Mouse (Mus musculus) cerebellum, adult 9-10 months (tissue): ENCODE results near the gene Mpp6.

Experiments
- DNase-seq: peaks from one replicate; pipeline ENCODE4 v3.0.0; 2022

The Mpp6 gene

GRCm38 (mm10) chr6:50109757-50110378 lies at the start of gene Mpp6:
Mpp6 (plus strand) TSS chr6:50110241.
- DNase-seq: peak; percentile 80

- no peak for DNase-seq
These were observed 43.9 kb upstream of the Mpp6 start for GRCm38 (mm10) chr6:50066172-50066571.

- no peak for DNase-seq
These were observed 41.6 kb upstream of the Mpp6 start for GRCm38 (mm10) chr6:50068490-50068889.

GRCm38 (mm10) chr6:50075248-50075647 lies 34.8 kb upstream of the Mpp6 start:
- DNase-seq: no peak

GRCm38 (mm10) chr6:50076473-50076872 lies 33.6 kb upstream of the Mpp6 start:
- no peak for DNase-seq

- DNase-seq: no peak
These were observed 29.6 kb upstream of the Mpp6 start for GRCm38 (mm10) chr6:50080431-50080830.

- no peak for DNase-seq
These were observed 24.8 kb upstream of the Mpp6 start for GRCm38 (mm10) chr6:50085206-50085605.

- DNase-seq: no peak
These were observed 20.7 kb upstream of the Mpp6 start for GRCm38 (mm10) chr6:50089333-50089732.

- DNase-seq: no peak
These were observed 19.8 kb upstream of the Mpp6 start for GRCm38 (mm10) chr6:50090221-50090620.

GRCm38 (mm10) chr6:50091462-50092154 lies 18.4 kb upstream of the Mpp6 start:
- DNase-seq: no peak

GRCm38 (mm10) chr6:50109201-50109756 lies 762 bp upstream of the Mpp6 start:
- DNase-seq: peak; percentile 32

GRCm38 (mm10) chr6:50110379-50110941 lies 419 bp downstream of the Mpp6 start:
- DNase-seq: peak; percentile 56

GRCm38 (mm10) chr6:50111111-50111655 lies 1.1 kb downstream of the Mpp6 start:
- DNase-seq: peak; percentile 31

- peak; percentile 88 for DNase-seq
These were observed 2.7 kb downstream of the Mpp6 start for GRCm38 (mm10) chr6:50112775-50113174.

- no peak for DNase-seq
These were observed 4.2 kb downstream of the Mpp6 start for GRCm38 (mm10) chr6:50114280-50114679.

GRCm38 (mm10) chr6:50120931-50121330 lies 10.9 kb downstream of the Mpp6 start:
- no peak for DNase-seq

- DNase-seq: no peak
These were observed 12.8 kb downstream of the Mpp6 start for GRCm38 (mm10) chr6:50122835-50123234.

GRCm38 (mm10) chr6:50124197-50124596 lies 14.2 kb downstream of the Mpp6 start:
- no peak for DNase-seq

- no peak for DNase-seq
These were observed 16.3 kb downstream of the Mpp6 start for GRCm38 (mm10) chr6:50126331-50126730.

GRCm38 (mm10) chr6:50127536-50127935 lies 17.5 kb downstream of the Mpp6 start:
- no peak for DNase-seq

- DNase-seq: no peak
These were observed 27.6 kb downstream of the Mpp6 start for GRCm38 (mm10) chr6:50137651-50138050.

- no peak for DNase-seq
These were observed 29.5 kb downstream of the Mpp6 start for GRCm38 (mm10) chr6:50139526-50139925.

- DNase-seq: no peak
These were observed 36.1 kb downstream of the Mpp6 start for GRCm38 (mm10) chr6:50146158-50146557.

GRCm38 (mm10) chr6:50149378-50149777 lies 39.3 kb downstream of the Mpp6 start:
- DNase-seq: no peak
